Mouse (Mus musculus) testis, adult 2 months (tissue): ENCODE measurements at regions not wholly inside any gene's neighbourhood (a gene's known extent, or its start where the extent isn't known, plus 50 kb on each side); places are given as distances from the start of the nearest gene placed in this dataset.

Experiments
- CTCF ChIP-seq: fragments of 200-500 bp; IDR thresholded peaks from 2 replicates; pipeline ENCODE4 v1.5.1; 2012; ENCODE audit warnings: low read depth, mild to moderate bottlenecking, inconsistent platforms, low read length, moderate library complexity; ENCODE audit not compliant: control insufficient read depth, insufficient read depth, insufficient replicate concordance
- POLR2A ChIP-seq: fragments of 200-500 bp; IDR thresholded peaks from 2 replicates; pipeline ENCODE4 v1.6.1; 2012; ENCODE audit warnings: low read depth, mild to moderate bottlenecking, inconsistent platforms, low read length, moderate library complexity; ENCODE audit not compliant: control insufficient read depth

DNA sequence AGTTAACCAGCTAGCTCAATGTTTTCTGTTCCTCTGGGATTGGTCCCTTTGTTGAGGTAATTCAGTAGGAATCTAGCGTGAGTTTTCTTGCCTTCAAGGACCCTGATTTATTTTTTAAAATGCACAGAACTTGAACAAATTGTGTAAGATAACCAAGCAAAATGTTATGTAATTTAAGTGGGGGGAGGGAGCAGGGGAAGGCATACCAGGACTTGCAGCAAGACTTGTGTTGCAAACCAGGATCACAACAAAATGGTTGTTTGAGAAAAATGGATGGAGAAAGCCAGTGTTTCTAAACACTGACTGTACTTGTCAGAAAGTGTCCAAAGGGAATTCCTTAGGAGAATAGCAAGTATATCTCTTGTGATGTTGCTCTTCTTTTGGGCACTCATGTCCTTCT lies 120.5 kb upstream of the Klf6 start:
- TF ChIP-seq POLR2A (no peak), CTCF (no peak)
